Mouse (Mus musculus) stomach, postnatal 0 days (tissue): ENCODE measurements at regions not wholly inside any gene's neighbourhood (a gene's known extent, or its start where the extent isn't known, plus 50 kb on each side); places are given as distances from the start of the nearest gene placed in this dataset.

Experiments used
- ATAC-seq: fragments of 200-750 bp; cut with Nextera tagmentation; 2 replicates; pipeline ENCODE4 v1.8.0; 2017; ENCODE audit not compliant: low FRiP score, low TSS enrichment
- DNase-seq: peaks from one replicate; pipeline ENCODE4 v3.0.0-alpha.2; 2016; ENCODE audit warnings: low spot score
- H3K27ac ChIP-seq: fragments of 300-500 bp; sonication (generic); replicated peaks from 2 replicates; pipeline ENCODE4 v1.5.1; 2014; ENCODE audit warnings: mild to moderate bottlenecking, control low read depth
- H3K27me3 ChIP-seq: fragments of 300-500 bp; sonication (generic); 2 replicates; pipeline ENCODE4 v1.6.1; 2014; ENCODE audit warnings: low read length; ENCODE audit not compliant: control insufficient read depth, insufficient read depth
- H3K36me3 ChIP-seq: fragments of 300-500 bp; sonication (generic); 2 replicates; pipeline ENCODE4 v1.6.1; 2014; ENCODE audit warnings: low read length, mixed read lengths; ENCODE audit not compliant: control insufficient read depth, insufficient read depth
- H3K4me1 ChIP-seq: fragments of 300-500 bp; sonication (generic); replicated peaks from 2 replicates; pipeline ENCODE4 v1.6.1; 2014; ENCODE audit warnings: antibody characterized with exemption; ENCODE audit not compliant: control insufficient read depth, insufficient read depth
- H3K4me2 ChIP-seq: fragments of 300-500 bp; sonication (generic); replicated peaks from 2 replicates; pipeline ENCODE4 v1.6.1; 2014; ENCODE audit warnings: low read depth, mild to moderate bottlenecking, control low read depth, moderate library complexity
- H3K4me3 ChIP-seq: fragments of 300-500 bp; sonication (generic); 2 replicates; pipeline ENCODE4 v1.5.1; 2014; ENCODE audit warnings: low read depth, low read length, control low read depth
- H3K9ac ChIP-seq: fragments of 300-500 bp; sonication (generic); 2 replicates; pipeline ENCODE4 v1.6.1; 2014; ENCODE audit warnings: mild to moderate bottlenecking, low read length, control low read depth, mixed read lengths
- H3K9me3 ChIP-seq: fragments of 300-500 bp; sonication (generic); 2 replicates; pipeline ENCODE4 v1.6.1; 2016; ENCODE audit warnings: low read length; ENCODE audit not compliant: control insufficient read depth
- CTCF ChIP-seq: IDR thresholded peaks from 2 replicates; pipeline ENCODE4 v1.5.1; 2016; ENCODE audit warnings: antibody characterized with exemption, low read depth, mild to moderate bottlenecking, moderate library complexity
- EP300 ChIP-seq: optimal IDR thresholded peaks from 2 replicates; pipeline ENCODE3; 2016; ENCODE audit warnings: antibody characterized with exemption
- WGBS: fragments of 180-500 bp; shearing (Covaris S2); extraction: QIAGEN DNeasy Blood & Tissue Kit; methylation state at CpG from one replicate; pipeline ENCODE4 v1.1.7; 2014; 5-methylcytosine and 5-hydroxymethylcytosine counted together

DNA sequence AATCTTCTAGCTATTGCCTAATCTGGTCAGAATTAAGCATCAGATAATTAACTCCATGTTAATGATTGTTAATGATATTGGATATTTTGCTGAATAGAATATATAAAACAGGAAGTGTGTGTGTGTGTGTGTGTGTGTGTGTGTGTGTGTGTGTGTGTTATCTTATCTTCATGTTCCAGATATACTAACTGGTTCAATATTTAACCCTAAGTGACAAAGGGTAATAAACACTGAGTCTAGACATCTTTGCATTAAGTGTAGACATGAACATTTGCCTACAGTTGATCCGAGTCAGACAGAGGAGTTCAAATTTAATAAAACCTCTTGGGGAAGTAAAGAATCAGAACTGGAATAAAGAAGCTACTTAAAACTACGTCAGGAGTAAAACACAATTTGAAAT is 161.6 kb downstream of the Fsip2 start:
- WGBS: 52% methylated on average over 2 of the region's 2 CpGs
- H3K4me3 ChIP-seq: no peak overlapping the region
- H3K36me3 ChIP-seq: no peaks in the 10 kb centered on the region
- ATAC-seq: no peak
- H3K27me3 ChIP-seq: no peaks in the 10 kb centered on the region
- no peak for TF ChIP-seq CTCF
- TF ChIP-seq EP300: no peak
- H3K9me3 ChIP-seq: no peaks in the 10 kb centered on the region
- H3K4me1 ChIP-seq: no peaks in the 10 kb centered on the region
- no peak overlapping the region for H3K27ac ChIP-seq
- H3K9ac ChIP-seq: no peak overlapping the region
- H3K4me2 ChIP-seq: no peak overlapping the region
- no peak for DNase-seq

DNA sequence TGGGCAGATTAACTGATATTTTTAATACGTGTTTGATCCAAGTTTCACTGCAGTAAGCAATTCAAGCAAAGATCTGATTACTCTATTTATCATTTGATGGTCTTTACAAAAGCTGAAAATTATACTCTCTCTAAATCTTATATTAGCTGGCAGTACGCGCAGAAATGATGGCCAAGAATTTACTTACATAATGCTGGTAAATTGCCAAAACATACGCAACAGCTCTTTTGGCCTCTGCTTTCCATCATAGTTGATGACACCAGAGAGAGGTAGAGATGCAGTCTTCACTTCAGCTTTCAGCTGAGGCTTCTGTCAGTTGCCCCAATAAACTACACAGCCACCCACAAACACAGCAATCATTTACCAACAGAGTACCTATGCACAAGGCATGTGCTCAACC is 182.9 kb downstream of the Fsip2 start:
- no peak for ATAC-seq
- Histone ChIP-seq H3K9ac (no peak overlapping the region), H3K36me3 (no peaks in the 10 kb centered on the region), H3K4me3 (no peak overlapping the region), H3K4me1 (no peaks in the 10 kb centered on the region), H3K27me3 (no peaks in the 10 kb centered on the region), H3K27ac (no peak overlapping the region), H3K9me3 (no peaks in the 10 kb centered on the region), H3K4me2 (no peak overlapping the region)
- TF ChIP-seq CTCF (no peak), EP300 (no peak)
- no peak for DNase-seq
- WGBS: 36% methylated on average over 4 of the region's 4 CpGs

GRCm38 (mm10) chr2:83130709-83131108 is 187.3 kb downstream of the Fsip2 start:
- Histone ChIP-seq H3K27me3 (no peaks in the 10 kb centered on the region), H3K9me3 (no peaks in the 10 kb centered on the region), H3K27ac (no peak overlapping the region), H3K4me1 (no peaks in the 10 kb centered on the region), H3K36me3 (no peaks in the 10 kb centered on the region), H3K4me3 (no peak overlapping the region), H3K4me2 (no peak overlapping the region), H3K9ac (no peak overlapping the region)
- ATAC-seq (no peak), DNase-seq (no peak)
- 47% methylated on average over 2 of the region's 2 CpGs for WGBS
- TF ChIP-seq CTCF (no peak), EP300 (no peak)

DNA sequence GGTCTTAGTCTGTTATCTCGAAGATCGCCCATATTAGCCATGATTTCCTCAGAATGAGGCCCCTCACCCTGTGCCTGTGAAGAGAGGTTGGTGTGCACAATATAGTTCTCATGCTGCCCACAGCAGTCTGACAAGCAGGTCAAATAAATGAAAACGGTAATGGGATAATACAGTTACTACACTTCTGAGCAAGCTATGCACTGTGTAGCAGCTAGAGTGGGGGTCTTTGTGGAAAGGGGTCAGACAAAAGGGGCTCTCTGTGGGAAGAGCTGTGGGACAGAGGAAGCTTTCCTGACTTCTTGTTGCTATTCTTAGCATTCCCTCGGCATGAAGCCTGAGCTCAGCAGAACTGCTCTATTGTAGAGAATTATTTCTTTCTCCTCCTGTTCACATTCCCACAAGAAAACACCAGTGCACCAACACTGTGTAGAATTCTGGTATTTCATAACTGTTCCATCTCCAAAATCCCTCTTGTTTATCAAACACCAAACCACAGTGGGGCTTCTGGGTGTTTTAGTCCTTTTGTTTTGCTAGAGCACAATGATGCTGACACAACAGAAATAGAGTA is 187.9 kb downstream of the Fsip2 start:
- H3K4me1 ChIP-seq: no peaks in the 10 kb centered on the region
- ATAC-seq (no peak), DNase-seq (no peak)
- H3K36me3 ChIP-seq: no peaks in the 10 kb centered on the region
- no peak overlapping the region for H3K4me2 ChIP-seq
- 44% methylated on average over 4 of the region's 4 CpGs for WGBS
- no peak overlapping the region for H3K9ac ChIP-seq
- 0 out of 2 replicates have a peak overlapping the region, but pooled peaks have one; percentile 13 for H3K27ac ChIP-seq
- no peaks in the 10 kb centered on the region for H3K9me3 ChIP-seq
- H3K4me3 ChIP-seq: no peak overlapping the region
- TF ChIP-seq CTCF (no peak), EP300 (no peak)
- H3K27me3 ChIP-seq: no peaks in the 10 kb centered on the region

DNA sequence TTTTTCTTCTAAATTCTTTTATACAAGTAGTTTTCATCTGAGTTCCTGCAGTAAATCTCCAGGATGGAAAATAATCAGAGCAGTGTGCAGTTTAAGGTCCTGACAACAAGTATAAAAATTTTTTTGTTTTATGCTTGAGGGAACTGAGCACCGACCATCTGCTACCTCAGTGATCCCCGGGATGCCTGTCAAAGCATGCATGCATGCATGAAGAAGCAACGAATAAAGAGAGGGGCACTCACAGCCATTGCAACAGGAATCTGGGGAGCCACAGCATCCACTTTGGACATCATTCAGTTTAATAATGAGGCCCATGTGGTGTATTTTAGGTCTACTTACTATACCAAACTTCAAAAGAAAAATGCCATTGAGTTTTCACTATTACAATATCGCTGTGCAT is 222.4 kb downstream of the Fsip2 start:
- Histone ChIP-seq H3K4me2 (no peak overlapping the region), H3K36me3 (no peaks in the 10 kb centered on the region), H3K9me3 (no peaks in the 10 kb centered on the region), H3K4me3 (no peak overlapping the region), H3K27ac (no peak overlapping the region), H3K9ac (no peak overlapping the region), H3K4me1 (no peaks in the 10 kb centered on the region), H3K27me3 (no peaks in the 10 kb centered on the region)
- ATAC-seq: no peak
- DNase-seq: no peak
- TF ChIP-seq EP300: no peak
- TF ChIP-seq CTCF: no peak
- WGBS: 76% methylated on average over 4 of the region's 4 CpGs
